Mouse (Mus musculus): ENCODE data around the gene Ssxb1. TPM values are rescaled to one million over a fixed set of nuclear protein-coding genes. Genes with fewer than 3 reads are reported as not detected.

The Ssxb1 gene
- polyA plus RNA-seq (2015; fragmentation: Nextera tagmentation; extraction: Ambion mirVana): not detected in 2 replicates

GRCm38 (mm10) chrX:8413005-8413404 is at the start of gene Ssxb1:
Gene Ssxb1 (plus strand): TSS chrX:8413305.

GRCm38 (mm10) chrX:8366678-8367077 is 46.4 kb upstream of the Ssxb1 start, which contains the start of gene Ssxb9:
Gene Ssxb9 (plus strand): TSS chrX:8366978.

GRCm38 (mm10) chrX:8461626-8462025 is 48.5 kb downstream of the Ssxb1 start, which contains the start of gene Ssxb2:
Gene Ssxb2 (minus strand): TSS chrX:8461726.

Other genes with a start within 250 kb of the Ssxb1 start
- gene Tbc1d25, start 237.1 kb upstream of the Ssxb1 start, polyA plus RNA-seq (2015; fragmentation: Nextera tagmentation; extraction: Ambion mirVana): 3.9 and 4.3 TPM in 2 replicates
- 16.0 and 23.1 TPM in 2 replicates for gene Ebp, start 219.8 kb upstream of the Ssxb1 start, polyA plus RNA-seq (2015; fragmentation: Nextera tagmentation; extraction: Ambion mirVana)
- 4.0 and 4.2 TPM in 2 replicates for gene Porcn, start 206.8 kb upstream of the Ssxb1 start, polyA plus RNA-seq (2015; fragmentation: Nextera tagmentation; extraction: Ambion mirVana)
- 17.2 and 17.9 TPM in 2 replicates for gene Ftsj1, start 160.9 kb upstream of the Ssxb1 start, polyA plus RNA-seq (2015; fragmentation: Nextera tagmentation; extraction: Ambion mirVana)
- 0.16 and 0.22 TPM in 2 replicates for gene Slc38a5, start 142.2 kb upstream of the Ssxb1 start, polyA plus RNA-seq (2015; fragmentation: Nextera tagmentation; extraction: Ambion mirVana)
- not detected in 2 replicates for gene Ssxb10, start 85.9 kb upstream of the Ssxb1 start, polyA plus RNA-seq (2015; fragmentation: Nextera tagmentation; extraction: Ambion mirVana)
- not detected in 2 replicates for gene Ssxb9, start 46.3 kb upstream of the Ssxb1 start, polyA plus RNA-seq (2015; fragmentation: Nextera tagmentation; extraction: Ambion mirVana)
- gene Ssxb2, start 48.4 kb downstream of the Ssxb1 start, polyA plus RNA-seq (2015; fragmentation: Nextera tagmentation; extraction: Ambion mirVana): not detected in 2 replicates
- not detected in 2 replicates for gene Gm14459, start 111.6 kb downstream of the Ssxb1 start, polyA plus RNA-seq (2015; fragmentation: Nextera tagmentation; extraction: Ambion mirVana)
- not detected in 2 replicates for gene Ssxb6, start 134.9 kb downstream of the Ssxb1 start, polyA plus RNA-seq (2015; fragmentation: Nextera tagmentation; extraction: Ambion mirVana)
- not detected in 2 replicates for gene Ssxb3, start 178.5 kb downstream of the Ssxb1 start, polyA plus RNA-seq (2015; fragmentation: Nextera tagmentation; extraction: Ambion mirVana)